Mouse (Mus musculus) erythroid progenitor cell, adult 5-6 weeks (primary cell): ENCODE measurements around the gene Arl15. TPM values are rescaled to one million over a fixed set of nuclear protein-coding genes. Genes with fewer than 3 reads are reported as not detected.

Experiments
- ATAC-seq: replicated peaks from 2 replicates; pipeline ENCODE4 v1.8.0; 2016; ENCODE audit warnings: moderate number of reproducible peaks, mild to moderate bottlenecking, moderate TSS enrichment, inconsistent platforms; ENCODE audit not compliant: poor library complexity, low FRiP score, severe bottlenecking
- total RNA-seq, 2 experiments: library from RNA; stranded (forward) in 1 of 2; stranded (reverse) in 1 of 2; fragments of 150-400 nt in 1 of 2; fragments of 186-747, 209-891 nt in 1 of 2; gene quantifications; 2 replicates each; pipeline versions ENCODE4 v1.2.3 to v1.2.4; 2015 to 2017; ENCODE audit warnings: low replicate concordance in 2 of 2

Gene Arl15
- total RNA-seq, 2 experiments from 2014 or later, result 10.5 to 23.5 TPM

GRCm38 (mm10) chr13:114159634-114160391 is 365.5 kb downstream of the Arl15 start:
- no peak for ATAC-seq

DNA sequence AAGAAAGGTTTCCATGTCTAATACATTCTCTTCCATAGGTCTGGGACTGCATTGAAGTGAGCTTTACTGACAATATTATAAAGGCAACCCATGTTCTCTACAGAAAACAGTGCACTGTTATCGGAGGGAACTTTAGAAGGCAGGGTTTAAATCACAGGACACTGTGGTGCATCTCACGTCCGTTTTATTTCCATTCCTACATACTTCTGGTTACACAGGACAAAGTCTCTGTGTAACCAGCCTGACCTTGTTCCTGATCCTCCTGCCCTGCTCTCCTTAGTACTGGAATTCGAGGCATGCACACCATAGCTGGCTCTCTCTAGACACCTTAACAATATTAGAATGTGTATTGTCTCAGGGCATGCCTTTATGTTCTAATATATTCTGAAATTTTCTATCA is 368.4 kb downstream of the Arl15 start:
- no peak for ATAC-seq

DNA sequence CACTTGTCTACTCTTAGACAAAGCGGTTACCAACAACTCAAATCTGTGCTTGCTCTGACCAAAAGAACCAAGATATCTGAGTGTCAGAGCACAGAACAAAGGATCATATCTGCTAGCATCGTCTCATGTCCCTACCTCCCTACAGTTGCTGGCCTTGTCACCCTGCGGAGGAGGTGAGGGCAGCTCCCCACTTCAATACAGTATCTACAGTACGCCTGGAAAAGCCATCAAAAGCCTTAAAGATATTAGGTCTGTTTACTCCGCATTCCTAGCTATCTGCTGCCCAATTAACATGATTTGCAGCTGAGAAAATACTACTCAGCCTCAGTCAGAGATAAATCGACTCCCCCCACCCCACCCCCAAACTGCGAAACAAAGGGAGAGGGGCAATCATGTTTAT is 371.3 kb downstream of the Arl15 start:
- no peak for ATAC-seq

- ATAC-seq, result no peak
Measured at GRCm38 (mm10) chr13:114166439-114167183, 372.3 kb downstream of the Arl15 start.

GRCm38 (mm10) chr13:114170061-114170460 is 375.8 kb downstream of the Arl15 start:
- ATAC-seq, result no peak

GRCm38 (mm10) chr13:114171465-114171864 is 377.2 kb downstream of the Arl15 start:
- no peak for ATAC-seq

DNA sequence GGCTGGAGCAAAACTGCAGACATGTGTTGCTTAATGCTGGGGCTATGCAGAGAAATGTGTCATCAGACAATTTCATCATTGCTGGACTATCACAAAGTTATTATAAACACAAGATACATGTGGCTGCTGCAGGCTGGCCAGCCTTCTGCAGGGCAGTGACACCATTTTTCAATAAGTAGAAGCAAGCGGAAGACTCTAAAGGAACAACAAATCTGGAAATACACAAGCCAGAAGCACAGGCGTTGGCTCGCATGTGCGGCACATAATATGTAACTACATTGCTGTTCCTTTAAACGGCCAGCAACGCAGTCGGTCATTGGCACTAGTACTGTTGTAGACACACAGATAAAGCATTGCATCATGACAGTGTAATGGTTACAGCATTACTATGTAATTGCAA is 393.8 kb downstream of the Arl15 start:
- no peak for ATAC-seq

- ATAC-seq, result no peak
Measured at GRCm38 (mm10) chr13:114188801-114189200, 394.5 kb downstream of the Arl15 start.

DNA sequence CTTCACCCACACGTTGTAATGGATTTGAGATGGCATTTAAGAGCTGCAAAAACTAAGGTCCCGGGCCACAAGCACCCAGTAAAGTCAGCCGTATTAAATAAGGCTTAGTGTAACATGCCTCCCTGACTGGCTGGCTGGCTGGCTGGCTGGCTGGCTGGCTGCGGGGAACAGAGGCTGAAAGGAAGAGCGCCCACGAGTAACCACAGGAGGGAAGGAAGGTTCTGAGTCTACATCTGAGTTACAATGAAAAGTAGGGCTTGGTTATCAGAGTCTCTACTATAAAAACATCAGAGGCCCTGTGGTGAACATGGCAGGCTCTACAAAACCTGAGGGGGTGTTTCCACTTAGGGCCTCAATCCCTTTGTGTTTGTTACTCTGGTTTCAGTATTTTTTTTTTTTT is 395.1 kb downstream of the Arl15 start:
- ATAC-seq, result no peak

DNA sequence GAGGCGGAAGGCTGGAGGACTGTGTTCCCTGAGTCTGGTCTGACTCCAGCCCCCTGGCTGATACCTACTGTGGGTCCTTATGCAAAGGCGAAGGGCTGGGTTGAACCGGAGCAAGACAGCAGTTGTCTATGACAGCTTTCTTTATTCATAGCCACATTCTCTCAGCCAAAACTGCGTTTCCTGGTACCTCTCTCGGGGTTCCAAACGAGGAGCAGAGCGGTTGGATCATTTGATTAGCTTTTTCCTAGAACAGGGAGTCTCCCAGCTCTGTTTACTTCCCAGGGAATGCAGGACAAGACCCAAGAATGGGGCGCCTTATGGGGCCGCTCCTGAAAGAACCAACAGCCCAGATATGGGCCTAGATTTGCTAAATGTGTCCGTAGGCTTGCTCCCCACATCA is 396.6 kb downstream of the Arl15 start:
- no peak for ATAC-seq

DNA sequence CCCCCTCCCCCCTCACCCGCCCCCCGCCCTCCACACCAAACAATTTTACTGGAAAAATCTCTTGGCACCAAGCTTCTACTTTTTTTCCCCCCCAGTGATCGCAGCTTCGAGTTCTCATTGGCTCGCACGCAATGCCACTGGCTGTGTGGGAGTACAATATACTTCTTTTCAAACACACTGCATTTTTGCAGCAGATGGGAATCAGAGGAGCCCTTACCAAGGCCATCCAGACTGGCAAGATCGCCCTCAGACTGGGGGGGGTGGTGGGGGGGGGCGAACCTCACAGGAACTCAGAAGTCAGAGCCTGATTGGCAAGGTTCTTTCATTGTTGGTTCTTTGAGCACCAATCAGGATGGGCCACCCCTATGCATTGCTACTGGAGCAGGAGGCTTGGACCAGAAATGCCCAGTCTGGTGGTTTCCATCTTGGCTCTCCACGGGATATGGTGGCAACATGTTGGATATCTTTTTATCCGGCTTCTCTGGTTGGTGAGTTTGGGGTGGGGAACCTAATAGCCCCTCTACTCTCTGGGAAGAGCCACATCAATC is 404.0 kb downstream of the Arl15 start:
- no peak for ATAC-seq

DNA sequence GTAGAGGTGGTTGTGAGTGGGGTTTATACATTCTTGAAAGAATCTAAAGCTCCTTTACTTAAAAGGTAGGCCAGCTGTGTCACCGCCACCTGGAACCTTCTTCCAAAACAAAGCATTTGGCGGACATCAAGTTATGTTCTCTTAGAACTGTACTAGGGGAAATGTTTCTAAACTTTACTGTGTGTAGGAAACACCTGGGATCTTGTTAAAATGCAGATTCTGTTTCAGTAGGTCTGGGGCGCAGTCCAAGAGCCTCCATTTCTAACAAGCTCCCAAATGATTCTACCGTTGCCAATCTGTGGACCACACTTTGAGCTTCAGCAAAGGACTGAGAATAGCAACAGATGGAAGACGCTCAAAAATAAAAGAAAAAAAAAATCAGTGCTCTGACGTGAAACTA is 405.4 kb downstream of the Arl15 start:
- no peak for ATAC-seq

- no peak for ATAC-seq
Measured at GRCm38 (mm10) chr13:114200545-114200944, 406.2 kb downstream of the Arl15 start.

- ATAC-seq, result no peak
Measured at GRCm38 (mm10) chr13:114202806-114203570, 408.7 kb downstream of the Arl15 start.

Other genes with a start within 250 kb of the Arl15 start
- 5.8 and 6.3 TPM in 2 replicates for gene Snx18, start 175.9 kb upstream of the Arl15 start, total RNA-seq (2015; ENCODE audit: low replicate concordance)
- 5.7 and 8.2 TPM in 2 replicates for gene Snx18, start 175.9 kb upstream of the Arl15 start, total RNA-seq (2017; ENCODE audit: low replicate concordance)
- gene Hspb3, start 130.8 kb upstream of the Arl15 start, total RNA-seq (2015; ENCODE audit: low replicate concordance), result not detected in 2 replicates
- gene Hspb3, start 130.8 kb upstream of the Arl15 start, total RNA-seq (2017; ENCODE audit: low replicate concordance), result not detected in 2 replicates